Mouse (Mus musculus): ENCODE results near the gene Cdt1.

Cdt1 gene

DNA sequence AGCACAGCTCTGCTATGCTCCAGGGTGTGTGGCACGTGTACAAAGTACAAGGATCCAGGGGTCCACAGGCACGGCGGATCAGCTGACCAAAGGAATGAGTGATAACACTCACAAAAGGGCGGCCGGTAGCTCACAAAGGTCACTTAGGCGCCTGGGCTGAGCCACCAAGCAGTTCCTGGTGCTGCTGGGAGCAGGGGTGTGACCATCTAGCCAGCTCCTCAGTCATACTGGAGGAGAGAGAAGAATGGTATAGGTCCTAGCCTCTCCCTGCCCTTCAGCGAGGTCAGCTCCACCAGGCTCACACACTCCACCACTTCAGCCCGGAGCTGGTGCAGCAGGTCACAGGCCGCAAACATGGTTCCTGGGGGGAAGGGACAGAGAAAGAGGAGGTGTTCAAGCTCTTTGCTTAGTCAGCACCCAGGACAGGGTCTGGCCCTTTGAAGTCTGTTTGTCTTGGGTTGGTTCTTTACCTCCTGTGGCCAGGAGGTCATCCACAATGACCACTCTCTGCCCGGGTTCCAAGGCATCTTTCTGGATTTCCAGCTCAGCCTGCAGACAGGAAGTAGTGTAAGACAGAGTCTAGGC, 6.9 kb downstream of the Cdt1 start:
- DNase-seq: peak; percentile 34 to 71

- no peak for DNase-seq
These were observed 7.5 kb downstream of the Cdt1 start for GRCm38 (mm10) chr8:122575286-122575685.

- DNase-seq: no peak
These were observed 8.2 kb downstream of the Cdt1 start for GRCm38 (mm10) chr8:122575735-122576647.

DNA sequence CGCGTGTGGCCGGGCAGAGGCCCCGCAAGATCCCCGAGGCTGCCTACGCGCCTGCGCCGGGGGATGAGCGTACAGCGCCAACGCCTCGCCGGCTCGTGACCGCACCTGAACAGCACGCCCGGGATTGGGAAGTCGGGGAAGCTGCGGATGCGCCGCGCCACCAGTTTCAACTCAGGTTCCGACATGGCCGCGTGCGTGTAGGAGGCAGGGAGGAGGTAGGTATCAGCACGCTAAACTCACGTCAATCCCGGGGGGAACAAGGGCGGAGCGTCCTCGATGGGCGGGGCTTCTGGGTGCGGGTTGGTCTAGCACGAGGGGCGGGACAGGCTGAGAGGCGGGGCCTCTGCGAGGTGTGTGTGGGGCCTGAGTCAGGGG, 8.8 kb downstream of the Cdt1 start, which contains the start of gene Aprt:
Aprt (minus strand) TSS at position 262 of the 375 bp plus-strand sequence.
- DNase-seq: peak; percentile 97 to 98

- DNase-seq: no peak
These were observed 9.3 kb downstream of the Cdt1 start for GRCm38 (mm10) chr8:122577116-122577515.

DNA sequence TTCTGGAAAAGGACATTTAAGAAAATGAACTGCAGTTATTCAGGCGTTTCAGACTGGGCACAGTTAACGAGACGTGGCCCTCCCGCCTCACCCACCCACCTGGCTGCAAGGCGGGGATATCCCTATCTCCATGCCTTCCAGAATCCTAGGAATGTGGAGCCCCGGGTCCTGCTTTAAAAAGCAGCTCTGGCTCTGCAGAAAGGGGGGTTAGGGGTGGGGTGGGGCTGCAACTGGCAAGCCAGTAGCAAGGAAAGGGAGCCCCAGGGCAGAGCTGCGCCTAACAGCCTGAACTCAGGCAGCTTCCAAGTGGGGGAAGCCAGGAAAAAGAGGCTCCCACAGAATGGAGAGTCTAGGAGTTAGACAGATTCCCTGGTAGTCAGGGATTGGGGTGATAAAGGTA, 11.4 kb downstream of the Cdt1 start:
- DNase-seq: peak in 1 of 2 experiments; percentile 58

- DNase-seq: no peak
These were observed 13.1 kb downstream of the Cdt1 start for GRCm38 (mm10) chr8:122580926-122581325.

DNA sequence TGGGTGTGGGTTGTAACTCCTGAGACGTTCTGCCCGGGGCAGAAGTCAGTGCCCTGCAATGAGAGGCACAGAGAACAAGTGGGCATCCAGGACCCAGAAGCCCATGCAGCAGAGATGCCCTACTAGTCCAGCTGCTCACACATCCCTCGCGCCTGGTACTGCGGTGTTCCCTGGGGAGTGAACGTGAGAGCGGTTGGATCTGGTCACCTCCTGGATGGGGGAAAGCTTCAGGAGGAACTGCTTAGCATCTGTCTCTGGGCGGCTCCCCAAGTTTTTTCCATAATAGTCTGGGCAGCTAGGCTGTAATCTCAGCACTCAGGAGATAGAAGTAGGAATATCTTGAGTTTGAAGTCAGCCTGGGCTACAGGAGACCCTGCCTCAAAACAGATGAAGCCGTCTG, 17.2 kb downstream of the Cdt1 start:
- no peak for DNase-seq

DNA sequence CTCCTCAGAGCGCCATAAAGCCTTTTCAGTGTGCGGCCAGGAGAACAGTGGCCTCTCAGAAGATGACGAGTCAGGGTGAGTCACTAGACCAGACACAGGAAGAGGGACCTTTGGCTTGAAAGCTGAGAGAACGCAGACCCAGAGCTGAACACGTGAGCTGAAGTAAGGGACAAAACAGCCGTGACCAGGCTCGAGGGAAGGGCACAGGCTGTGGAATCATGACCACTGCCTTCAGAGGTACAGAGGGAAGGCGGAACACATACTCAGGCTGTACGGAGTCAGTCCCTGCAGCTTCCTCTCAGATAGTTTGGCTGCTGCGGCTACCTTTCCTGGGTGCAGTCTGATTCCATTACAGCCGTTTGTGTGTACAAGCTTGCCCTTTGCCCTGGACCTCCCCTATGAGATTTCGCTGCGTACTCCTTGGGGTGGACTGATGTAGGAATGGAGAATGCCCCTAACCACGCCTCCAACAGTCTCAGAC, 17.6 kb downstream of the Cdt1 start:
- no peak for DNase-seq

DNA sequence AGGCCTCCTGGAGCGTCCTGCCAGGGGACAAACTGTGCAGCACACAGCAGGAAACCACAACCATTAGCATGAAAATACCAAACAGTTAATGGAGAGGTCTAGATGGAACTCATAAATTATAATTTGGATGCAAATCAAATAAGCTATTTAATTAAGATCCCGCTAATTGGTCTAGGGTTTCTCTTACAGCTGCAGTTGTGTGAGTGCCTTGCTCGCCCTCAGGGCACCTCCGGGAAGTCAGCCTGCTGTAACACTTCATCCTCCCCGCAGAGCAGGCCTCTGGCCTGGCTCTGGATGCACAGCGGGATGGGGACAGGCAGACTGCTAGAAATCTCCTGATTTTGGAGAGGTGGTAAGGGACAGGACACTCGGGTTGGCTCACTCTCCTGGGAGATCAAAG, 18.4 kb downstream of the Cdt1 start:
- no peak for DNase-seq

DNA sequence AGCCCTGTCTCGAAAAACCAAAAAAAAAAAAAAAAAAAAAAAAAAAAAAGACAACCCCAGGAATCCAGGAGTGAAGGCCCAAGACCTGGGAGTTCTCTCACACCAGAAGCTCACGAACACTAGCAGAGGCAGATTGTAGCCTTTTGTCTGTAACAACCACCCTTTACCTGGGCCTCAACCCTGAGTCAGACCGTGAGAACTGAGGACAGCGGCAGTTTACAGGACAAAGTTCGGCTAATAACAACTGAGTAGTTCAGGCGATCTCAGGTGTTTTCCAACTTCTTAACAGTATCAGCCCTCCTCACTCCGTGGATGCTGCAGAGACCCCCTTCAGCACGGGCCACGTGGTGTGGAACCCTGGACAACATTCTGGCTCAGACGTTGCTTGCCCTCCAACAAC, 18.9 kb downstream of the Cdt1 start:
- no peak for DNase-seq

GRCm38 (mm10) chr8:122593240-122593639, 25.4 kb downstream of the Cdt1 start:
- DNase-seq: no peak

GRCm38 (mm10) chr8:122593783-122594507, 26.1 kb downstream of the Cdt1 start:
- DNase-seq: no peak

- no peak for DNase-seq
These were observed 28.2 kb downstream of the Cdt1 start for GRCm38 (mm10) chr8:122596031-122596430.

DNA sequence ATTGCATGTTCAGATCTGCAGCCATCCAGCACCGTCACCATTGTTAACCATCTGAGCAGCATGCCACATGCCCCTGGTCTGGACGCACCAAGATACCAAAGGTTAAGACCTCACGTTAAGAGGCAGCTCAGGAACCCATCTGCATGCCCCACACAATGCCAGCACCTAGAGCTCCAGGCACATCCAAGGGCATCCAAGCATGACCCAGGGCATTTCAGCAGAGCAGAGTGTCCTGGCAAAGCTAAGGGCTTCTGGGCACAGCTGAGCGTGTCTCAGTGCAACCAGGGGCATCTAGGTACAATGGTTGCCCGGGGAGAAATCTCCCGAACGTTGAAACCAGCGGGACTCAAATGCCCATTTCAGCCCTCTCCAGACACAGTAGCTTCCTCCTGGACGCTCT, 32.9 kb downstream of the Cdt1 start:
- peak; percentile 66 to 89 for DNase-seq

- no peak for DNase-seq
These were observed 36.8 kb downstream of the Cdt1 start for GRCm38 (mm10) chr8:122604640-122605039.

DNA sequence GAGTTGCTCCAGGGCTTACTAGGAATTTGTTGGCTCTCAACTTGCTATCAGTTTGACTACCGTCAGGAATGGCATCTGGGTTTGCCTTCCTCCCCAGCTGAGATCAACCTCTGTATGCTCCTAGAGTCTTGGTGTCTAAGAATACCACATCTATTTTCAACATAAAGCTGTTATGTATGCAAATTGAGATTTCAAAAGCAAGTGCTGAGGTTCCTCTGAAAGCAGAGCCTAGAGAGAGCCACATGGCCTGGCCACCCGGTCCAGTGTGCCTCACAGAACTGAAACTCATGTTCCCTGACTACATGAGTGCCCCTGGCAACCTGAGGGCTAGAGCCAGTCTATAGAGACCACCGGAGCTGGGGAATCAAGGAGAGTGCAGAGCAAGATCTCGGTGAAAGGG, 37.6 kb downstream of the Cdt1 start:
- no peak for DNase-seq

GRCm38 (mm10) chr8:122606810-122607209, 39.0 kb downstream of the Cdt1 start:
- DNase-seq: no peak

DNA sequence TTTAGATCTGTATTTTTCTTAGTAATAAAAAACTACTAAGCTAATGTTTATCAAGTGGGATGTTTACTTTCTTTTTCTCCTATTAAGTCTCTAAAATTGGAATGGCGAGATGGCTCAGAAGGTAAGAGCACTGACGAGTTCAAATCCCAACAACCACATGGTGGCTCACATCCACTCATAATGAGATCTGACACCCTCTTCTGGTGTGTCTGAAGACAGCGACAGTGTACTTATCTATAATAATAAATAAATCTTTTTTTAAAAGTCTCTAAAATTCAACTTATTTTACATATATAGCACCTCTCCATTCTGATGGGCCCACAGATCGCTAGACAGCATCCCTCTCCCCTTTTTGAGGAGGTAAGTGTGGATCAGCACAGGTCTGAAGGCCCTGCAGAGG, 42.4 kb downstream of the Cdt1 start:
- DNase-seq: no peak

GRCm38 (mm10) chr8:122610612-122611277, 42.9 kb downstream of the Cdt1 start:
- no peak for DNase-seq

GRCm38 (mm10) chr8:122611295-122612133, 43.7 kb downstream of the Cdt1 start, which contains the start of the genes Galns and Trappc2l:
TSS of gene Galns (minus strand) at chr8:122611463.
TSS of gene Trappc2l (plus strand) at chr8:122611640.
- peak; percentile 97 to 98 for DNase-seq
